Mouse (Mus musculus): Measurements from ENCODE around the gene Akap13.

DNA sequence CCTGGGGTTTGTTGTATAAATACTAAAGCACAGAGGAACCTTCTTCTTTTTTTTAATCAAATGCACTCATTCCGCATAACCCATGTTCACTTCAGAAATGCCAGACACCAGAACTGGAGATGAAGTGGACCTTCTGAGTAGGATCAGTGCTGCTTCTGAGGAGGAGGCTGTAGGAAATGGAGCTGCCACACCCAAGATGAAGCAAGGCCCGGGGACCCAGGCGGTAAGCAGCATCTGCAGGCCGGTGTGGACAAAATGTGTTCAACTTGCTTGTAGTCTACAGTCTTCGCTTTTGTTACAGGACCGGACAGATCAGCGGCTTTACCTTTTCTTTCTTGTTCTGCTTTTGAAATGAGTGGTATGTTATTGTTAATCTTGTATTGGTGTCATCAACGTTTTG, 159.5 kb downstream of the Akap13 start:
- TF ChIP-seq CTCF (IDR thresholded peaks at IDR 0.05; ENCODE audit: low read depth), result no peak
- TF ChIP-seq EP300 (IDR thresholded peaks at IDR 0.05; ENCODE audit: low read depth), result no peak

Data from heart, postnatal 0 days (tissue).